Mouse (Mus musculus) thymus, postnatal 10 days (tissue): Measurements from ENCODE around the gene Adam12.
A peak's percentile ranks its signal among the peaks of the same experiment; 100 is the strongest.

Source experiments
- DNase-seq, 2 experiments: peaks; one replicate each; pipeline ENCODE4 v3.0.0; 2021; ENCODE audit warnings: low spot score in 2 of 2

The Adam12 gene

GRCm38 (mm10) chr7:134224741-134225612 lies 7.0 kb downstream of the Adam12 start:
- DNase-seq = peak in 1 of 2 experiments; percentile 20

- DNase-seq = peak; percentile 37 to 38
These were observed 7.6 kb downstream of the Adam12 start for GRCm38 (mm10) chr7:134224421-134224740.

- peak in 1 of 2 experiments; percentile 74 for DNase-seq
These were observed 8.3 kb downstream of the Adam12 start for GRCm38 (mm10) chr7:134223444-134224161.

DNA sequence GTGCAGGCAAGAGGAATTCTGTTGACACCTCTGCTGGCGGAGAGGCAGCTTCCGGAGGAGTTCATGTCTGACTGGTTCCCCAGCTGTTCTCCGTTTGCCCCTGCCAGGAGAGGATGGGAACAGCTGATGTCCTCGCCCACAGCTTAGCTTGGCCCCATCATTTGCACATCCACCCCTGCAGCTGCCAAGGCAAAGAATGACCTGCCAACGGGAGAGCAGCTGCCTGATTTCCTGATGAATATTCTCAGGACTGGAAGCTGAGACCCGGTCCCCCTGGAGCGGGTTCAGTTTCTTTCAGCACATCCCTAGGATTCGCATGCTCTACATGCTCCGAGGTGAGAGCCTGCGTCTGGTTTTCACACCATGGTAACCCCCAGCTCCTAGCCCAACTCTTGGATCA lies 24.0 kb downstream of the Adam12 start:
- DNase-seq = no peak

GRCm38 (mm10) chr7:134193089-134193488 lies 38.9 kb downstream of the Adam12 start:
- DNase-seq = no peak

DNA sequence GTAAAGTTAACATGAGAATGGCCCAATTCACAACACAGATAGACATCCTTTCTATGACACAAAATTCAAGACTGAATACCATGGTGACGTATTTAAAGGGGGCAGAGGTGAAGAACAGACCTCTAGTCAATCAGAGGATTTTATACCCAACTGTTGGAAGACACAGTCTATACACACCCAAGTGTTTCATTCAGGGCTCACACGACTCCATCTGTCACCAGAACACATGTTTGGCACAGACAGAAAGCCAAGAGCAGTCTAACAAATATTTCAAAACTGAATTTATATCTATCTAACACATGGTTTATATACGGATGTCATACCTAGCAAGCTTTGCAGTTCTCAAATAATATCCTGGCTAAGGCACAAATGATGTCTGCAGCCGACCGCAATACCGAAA lies 41.8 kb downstream of the Adam12 start:
- no peak for DNase-seq

- DNase-seq = no peak
These were observed 43.4 kb downstream of the Adam12 start for GRCm38 (mm10) chr7:134188565-134188964.

- DNase-seq = no peak
These were observed 44.0 kb downstream of the Adam12 start for GRCm38 (mm10) chr7:134187946-134188345.

DNA sequence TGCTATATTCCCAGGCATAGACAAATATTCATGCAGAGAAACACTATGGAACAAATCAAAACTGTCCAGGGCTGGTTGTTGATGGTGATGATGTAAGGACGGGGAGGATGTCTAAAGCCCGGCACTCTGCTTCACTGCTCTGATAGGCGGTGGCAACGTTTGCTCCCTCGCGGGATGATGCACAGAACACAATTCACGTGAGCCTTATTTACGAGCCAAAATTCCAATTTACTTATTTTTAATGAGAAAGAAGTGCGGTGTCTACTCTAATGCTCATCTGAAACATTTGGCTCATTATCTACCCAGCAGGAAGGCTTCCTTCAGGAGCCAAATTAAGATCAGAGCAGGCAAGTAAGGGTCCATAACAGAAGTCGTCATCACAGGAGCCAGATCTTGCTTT lies 45.4 kb downstream of the Adam12 start:
- no peak for DNase-seq

GRCm38 (mm10) chr7:134185751-134186150 lies 46.2 kb downstream of the Adam12 start:
- no peak for DNase-seq

DNA sequence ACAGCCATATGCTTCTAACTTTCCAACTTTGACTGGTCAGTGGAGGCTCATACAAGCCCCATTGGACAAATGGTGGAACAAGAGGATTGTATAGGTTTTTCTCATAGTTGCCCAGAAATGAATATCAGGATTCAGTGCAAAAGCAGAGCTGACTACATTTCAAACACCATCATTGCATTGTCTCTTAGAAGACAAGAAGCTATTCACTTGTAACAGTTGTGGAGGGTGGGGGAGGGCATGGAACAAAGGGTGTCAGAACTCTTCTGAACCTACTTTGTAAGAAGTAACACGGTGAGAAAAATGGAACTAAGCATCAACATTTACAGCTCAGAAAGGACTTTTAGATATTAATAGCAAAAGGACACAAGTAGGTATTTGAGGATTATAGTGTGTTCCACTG lies 50.2 kb downstream of the Adam12 start:
- no peak for DNase-seq

- DNase-seq = no peak
These were observed 50.9 kb downstream of the Adam12 start for GRCm38 (mm10) chr7:134181056-134181455.

- no peak for DNase-seq
These were observed 54.9 kb downstream of the Adam12 start for GRCm38 (mm10) chr7:134177051-134177450.

- DNase-seq = no peak
These were observed 56.7 kb downstream of the Adam12 start for GRCm38 (mm10) chr7:134175201-134175600.

DNA sequence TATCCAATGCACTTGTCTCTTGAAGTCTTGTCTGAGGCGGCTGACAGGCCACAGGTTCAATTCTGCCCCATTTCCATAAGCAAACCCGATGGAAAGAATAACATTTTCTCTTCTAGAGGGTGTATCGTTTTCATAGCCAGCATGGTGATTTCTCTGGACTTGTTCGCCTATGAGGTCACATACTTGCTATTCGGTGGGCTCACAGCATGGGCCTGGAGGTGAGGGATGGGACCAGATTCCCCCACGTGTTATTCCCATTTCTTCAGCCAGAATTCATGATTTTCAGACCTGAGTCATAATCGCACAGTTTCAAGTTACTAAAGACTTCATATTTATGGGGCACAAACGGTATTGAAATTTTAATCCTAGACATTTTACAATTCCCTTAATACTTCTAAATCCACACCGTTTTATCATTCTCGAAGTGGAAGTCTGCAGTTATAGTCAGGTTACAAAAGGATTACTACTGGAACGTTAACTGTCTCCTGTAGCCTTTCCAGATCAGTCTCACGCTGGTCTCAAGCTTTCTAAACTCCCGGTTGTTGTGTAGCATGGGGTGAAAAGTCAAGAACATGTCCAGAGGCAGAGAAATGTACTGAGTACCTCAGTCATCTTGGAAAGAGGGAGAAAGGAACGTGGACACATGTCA lies 58.4 kb downstream of the Adam12 start:
- no peak for DNase-seq

- no peak for DNase-seq
These were observed 61.6 kb downstream of the Adam12 start for GRCm38 (mm10) chr7:134170180-134170910.

- no peak for DNase-seq
These were observed 62.2 kb downstream of the Adam12 start for GRCm38 (mm10) chr7:134169780-134170179.

DNA sequence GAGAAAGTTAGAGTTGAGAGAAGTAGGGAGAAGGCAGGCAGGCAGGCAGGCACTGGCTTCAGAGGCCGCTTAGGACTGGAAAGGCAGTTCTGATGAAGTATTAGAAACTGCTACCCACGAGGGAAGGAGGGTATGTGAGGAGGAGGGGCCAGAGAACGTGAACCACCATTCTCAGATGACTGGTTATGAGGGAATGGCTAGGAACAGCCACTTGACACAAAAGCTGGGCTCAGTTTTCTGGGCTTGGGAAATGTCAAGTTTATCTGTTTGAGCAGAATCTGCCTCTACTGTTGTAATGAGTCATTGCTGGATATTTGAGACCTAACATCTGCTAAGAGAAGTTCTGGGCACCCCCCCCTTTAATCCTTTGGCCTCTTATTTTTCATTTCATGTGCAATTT lies 64.4 kb downstream of the Adam12 start:
- DNase-seq = no peak

- no peak for DNase-seq
These were observed 68.2 kb downstream of the Adam12 start for GRCm38 (mm10) chr7:134163751-134164150.

DNA sequence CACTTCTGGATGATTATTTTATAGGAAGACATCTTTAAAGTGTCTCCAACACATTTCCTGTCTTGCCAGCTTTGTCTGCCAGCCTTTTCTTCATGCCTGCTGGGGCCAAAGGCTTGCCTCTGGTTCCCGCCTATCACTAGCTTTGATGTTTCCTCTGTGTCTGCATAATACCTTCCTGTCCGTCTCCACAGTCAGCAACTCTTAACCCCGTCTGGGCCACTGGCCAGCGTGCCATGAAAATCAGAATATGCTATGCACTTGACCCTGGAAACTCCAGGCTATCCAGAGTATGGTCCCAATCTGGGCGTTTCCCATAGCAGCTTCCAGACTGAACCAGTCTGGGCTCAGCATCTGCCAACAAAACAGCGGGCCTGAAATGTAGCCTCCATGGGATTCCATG lies 69.1 kb downstream of the Adam12 start:
- no peak for DNase-seq

GRCm38 (mm10) chr7:134159608-134160007 lies 72.3 kb downstream of the Adam12 start:
- no peak for DNase-seq

DNA sequence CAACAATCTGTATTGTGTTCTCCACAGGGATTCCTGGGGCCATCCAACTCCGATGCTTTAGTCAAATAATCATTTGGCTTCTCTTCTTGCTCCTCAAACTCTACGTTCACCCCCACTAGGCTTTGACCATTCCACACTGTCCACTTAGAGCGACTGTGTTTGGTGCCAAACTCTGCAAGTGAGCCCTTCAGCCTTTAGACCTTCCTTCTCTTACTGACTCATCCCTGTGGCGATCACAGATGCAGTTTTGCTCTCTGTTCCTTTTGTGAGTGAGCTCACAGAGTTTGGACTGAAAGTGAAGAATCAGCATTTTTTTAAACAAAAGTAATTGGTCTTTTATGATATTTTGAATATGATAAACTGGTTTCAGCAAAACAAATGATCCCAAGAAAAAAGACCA lies 80.6 kb downstream of the Adam12 start:
- no peak for DNase-seq
